15 mouse cellular contexts compared by ENCODE assay signal in genomic region chr4:81217979-81218378, GRCm38 (mm10).
DNase-seq lines count a peak whose midpoint lies in the region; ATAC-seq and TF ChIP-seq lines count a peak whose summit lies in the region.
"Had no signal": no experiment of that assay in that cellular context is flagged by ENCODE, and none has a peak within 500 bp of the region (broad histone marks: within the 10 kb centered on the region; RNA-seq: fewer than 3 reads in every experiment).

No protein-coding gene starts in this region.

- no peaks in the 10 kb centered on the region for H3K36me3 ChIP-seq in forebrain, embryonic 14.5 days (ENCODE audit: control insufficient read depth, insufficient read depth, low read length)
- no peaks in the 10 kb centered on the region for H3K36me3 ChIP-seq in forebrain, embryonic 11.5 days (ENCODE audit: control insufficient read depth, insufficient read depth, low read length)
- no peaks in the 10 kb centered on the region for H3K36me3 ChIP-seq in lung, postnatal 0 days (ENCODE audit: insufficient read depth, low read length)
- H3K36me3 ChIP-seq in hindbrain, embryonic 16.5 days (ENCODE audit: control insufficient read depth, insufficient read depth, low read length), result no peaks in the 10 kb centered on the region
- H3K36me3 ChIP-seq in neural tube, embryonic 13.5 days, result no peaks in the 10 kb centered on the region
- H3K36me3 ChIP-seq: heart, embryonic 12.5 days had no signal

- no peak overlapping the region for H3K27ac ChIP-seq in forebrain, embryonic 14.5 days (ENCODE audit: low read depth, low read length)
- H3K27ac ChIP-seq in forebrain, embryonic 11.5 days (ENCODE audit: low read depth, low read length), result no peak overlapping the region
- H3K27ac ChIP-seq in lung, postnatal 0 days (ENCODE audit: low read length), result no peak overlapping the region
- H3K27ac ChIP-seq in hindbrain, embryonic 16.5 days (ENCODE audit: low read depth, low read length), result no peak overlapping the region
- H3K27ac ChIP-seq in neural tube, embryonic 13.5 days (replicated peaks), result peak overlapping the region; percentile 52; the same call in 1 of the 2 replicates
- H3K27ac ChIP-seq: macrophage had no signal

- ATAC-seq in forebrain, embryonic 14.5 days, result no peak
- ATAC-seq in forebrain, embryonic 11.5 days (replicated peaks; ENCODE audit: low FRiP score), result no peak
- ATAC-seq in lung, postnatal 0 days, result no peak
- peak; percentile 48; the same call in 1 of the 2 replicates for ATAC-seq in hindbrain, embryonic 16.5 days
- ATAC-seq in neural tube, embryonic 13.5 days (ENCODE audit: low read depth), result peak; percentile 64; the same call in 1 of the 2 replicates
- no peak for ATAC-seq in erythroid progenitor cell, adult 5-6 weeks (replicated peaks; ENCODE audit: low FRiP score, poor library complexity, severe bottlenecking)

- no peak overlapping the region for H3K9ac ChIP-seq in forebrain, embryonic 14.5 days (ENCODE audit: low read length)
- no peak overlapping the region for H3K9ac ChIP-seq in forebrain, embryonic 11.5 days (ENCODE audit: low read length)
- H3K9ac ChIP-seq in lung, postnatal 0 days (replicated peaks; ENCODE audit: low read depth), result no peak overlapping the region
- H3K9ac ChIP-seq in hindbrain, embryonic 16.5 days (ENCODE audit: low read depth, low read length), result no peak overlapping the region
- H3K9ac ChIP-seq in neural tube, embryonic 13.5 days, result no peak overlapping the region
- H3K9ac ChIP-seq: heart, embryonic 12.5 days had no signal

- no peaks in the 10 kb centered on the region for H3K9me3 ChIP-seq in forebrain, embryonic 14.5 days (replicated peaks; ENCODE audit: control insufficient read depth, low read length)
- H3K9me3 ChIP-seq in forebrain, embryonic 11.5 days (ENCODE audit: control insufficient read depth, low read length), result no peaks in the 10 kb centered on the region
- H3K9me3 ChIP-seq in lung, postnatal 0 days (ENCODE audit: low read length), result no peaks in the 10 kb centered on the region
- H3K9me3 ChIP-seq in hindbrain, embryonic 16.5 days (ENCODE audit: control insufficient read depth, low read length), result no peaks in the 10 kb centered on the region
- no peaks in the 10 kb centered on the region for H3K9me3 ChIP-seq in neural tube, embryonic 13.5 days
- H3K9me3 ChIP-seq: heart, embryonic 12.5 days had no signal

- H3K27me3 ChIP-seq in forebrain, embryonic 14.5 days (replicated peaks; ENCODE audit: control insufficient read depth, insufficient read depth, low read length), result no peaks in the 10 kb centered on the region
- no peaks in the 10 kb centered on the region for H3K27me3 ChIP-seq in forebrain, embryonic 11.5 days (ENCODE audit: control insufficient read depth, insufficient read depth, low read length)
- no peaks in the 10 kb centered on the region for H3K27me3 ChIP-seq in lung, postnatal 0 days (replicated peaks; ENCODE audit: insufficient read depth, low read length)
- no peaks in the 10 kb centered on the region for H3K27me3 ChIP-seq in hindbrain, embryonic 16.5 days (replicated peaks; ENCODE audit: control insufficient read depth, insufficient read depth, low read length)
- no peaks in the 10 kb centered on the region for H3K27me3 ChIP-seq in neural tube, embryonic 13.5 days
- H3K27me3 ChIP-seq: heart, embryonic 12.5 days had no signal

- H3K4me1 ChIP-seq in forebrain, embryonic 14.5 days (ENCODE audit: control insufficient read depth, insufficient read depth, low read length), result peaks cover 11% of the 10 kb centered on the region
- no peaks in the 10 kb centered on the region for H3K4me1 ChIP-seq in forebrain, embryonic 11.5 days (replicated peaks; ENCODE audit: control insufficient read depth, insufficient read depth, low read length)
- no peaks in the 10 kb centered on the region for H3K4me1 ChIP-seq in lung, postnatal 0 days (ENCODE audit: insufficient read depth, low read depth, low read length)
- no peaks in the 10 kb centered on the region for H3K4me1 ChIP-seq in hindbrain, embryonic 16.5 days (ENCODE audit: control insufficient read depth, insufficient read depth, low read depth, low read length)
- H3K4me1 ChIP-seq in neural tube, embryonic 13.5 days (replicated peaks), result peaks cover 24% of the 10 kb centered on the region
- H3K4me1 ChIP-seq: heart, embryonic 12.5 days had no signal

- TF ChIP-seq CTCF in lung, postnatal 0 days (IDR thresholded peaks at IDR 0.05), result no peak

- 15% methylated on average over 11 of the region's 11 CpGs for WGBS in forebrain, embryonic 14.5 days
- WGBS in forebrain, embryonic 11.5 days, result 40% methylated on average over 11 of the region's 11 CpGs
- WGBS in lung, postnatal 0 days, result 49% methylated on average over 11 of the region's 11 CpGs
- 39% methylated on average over 11 of the region's 11 CpGs for WGBS in hindbrain, embryonic 16.5 days
- WGBS in neural tube, embryonic 13.5 days, result 15% methylated on average over 11 of the region's 11 CpGs

- TF ChIP-seq EP300 in lung, postnatal 0 days (IDR thresholded peaks at IDR 0.05), result no peak

- 0 out of 2 replicates have a peak overlapping the region, but pooled peaks have one; percentile 25 for H3K4me2 ChIP-seq in forebrain, embryonic 14.5 days (ENCODE audit: low read length)
- H3K4me2 ChIP-seq in forebrain, embryonic 11.5 days (ENCODE audit: low read depth, low read length, severe bottlenecking), result no peak overlapping the region
- H3K4me2 ChIP-seq in lung, postnatal 0 days (replicated peaks; ENCODE audit: low read depth, low read length), result no peak overlapping the region
- H3K4me2 ChIP-seq in hindbrain, embryonic 16.5 days (ENCODE audit: low read length), result 0 out of 2 replicates have a peak overlapping the region, but pooled peaks have one; percentile 3
- peak overlapping the region; percentile 33 for H3K4me2 ChIP-seq in neural tube, embryonic 13.5 days
- H3K4me2 ChIP-seq: heart, embryonic 12.5 days; liver, embryonic 11.5 days had no signal

- peak; percentile 26 for DNase-seq in forebrain, embryonic 14.5 days (ENCODE audit: low spot score)
- DNase-seq in forebrain, embryonic 11.5 days (ENCODE audit: low spot score), result no peak
- DNase-seq in lung, postnatal 0 days (ENCODE audit: low spot score), result peak; percentile 40
- DNase-seq in lung, postnatal 36 days, result no peak
- DNase-seq in layer of hippocampus, postnatal 36 days, result no peak
- DNase-seq: cerebellum, postnatal 25 days; gastrocnemius, postnatal 14 days; thymus, postnatal 36 days had no signal

- no peak overlapping the region for H3K4me3 ChIP-seq in forebrain, embryonic 14.5 days (ENCODE audit: low read depth, low read length)
- no peak overlapping the region for H3K4me3 ChIP-seq in forebrain, embryonic 11.5 days (ENCODE audit: low read depth, low read length)
- H3K4me3 ChIP-seq in lung, postnatal 0 days (ENCODE audit: low read depth, low read length), result no peak overlapping the region
- no peak overlapping the region for H3K4me3 ChIP-seq in hindbrain, embryonic 16.5 days (ENCODE audit: low read length)
- 0 out of 2 replicates have a peak overlapping the region, but pooled peaks have one; percentile 1 for H3K4me3 ChIP-seq in neural tube, embryonic 13.5 days
- H3K4me3 ChIP-seq: erythroblast, embryonic 14.5 days; heart, embryonic 12.5 days had no signal

Comparison
In these comparisons a context has a peak if more than half of its experiments do, and no peak if none do; other contexts are left out.
1. DNase-seq: peak in forebrain, embryonic 14.5 days (single experiment) and lung, postnatal 0 days (single experiment); none in forebrain, embryonic 11.5 days (single experiment), lung, postnatal 36 days (single experiment) and layer of hippocampus, postnatal 36 days (0 of 2).
2. H3K4me2 ChIP-seq: peak in forebrain, embryonic 14.5 days (single experiment), hindbrain, embryonic 16.5 days (single experiment) and neural tube, embryonic 13.5 days (single experiment); none in forebrain, embryonic 11.5 days (single experiment) and lung, postnatal 0 days (single experiment).
3. ATAC-seq: peak in hindbrain, embryonic 16.5 days (single experiment) and neural tube, embryonic 13.5 days (single experiment); none in forebrain, embryonic 14.5 days (single experiment), forebrain, embryonic 11.5 days (single experiment), lung, postnatal 0 days (single experiment) and erythroid progenitor cell, adult 5-6 weeks (single experiment).